Mouse (Mus musculus): Measurements from ENCODE around the gene Usp9y.

Gene Usp9y

DNA sequence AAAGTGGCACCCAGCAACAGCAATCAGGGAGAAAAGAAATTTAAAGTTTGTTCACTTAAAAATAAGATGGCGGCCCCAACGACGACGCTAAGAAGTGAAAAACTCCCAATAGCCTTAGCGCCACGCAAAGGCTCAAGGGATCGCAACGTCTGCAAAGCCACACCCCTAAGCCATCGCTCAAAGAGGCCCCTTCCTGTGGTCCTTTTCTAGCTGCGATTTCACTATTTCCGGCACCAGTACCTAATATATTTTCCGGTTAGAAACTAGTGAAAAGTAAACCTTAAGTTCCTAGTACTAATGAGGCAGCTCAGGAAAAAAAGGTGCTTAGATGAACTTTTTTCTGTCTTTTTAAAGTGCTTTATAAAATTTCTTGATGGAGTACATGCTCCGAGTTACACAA lies at the start of gene Usp9y:
TSS of gene Usp9y (minus strand) at position 101 of the 400 bp plus-strand sequence.
- in situ Hi-C loops (cut with MboI; ENCODE audit: low sequenced_read_pairs): no loop called here

DNA sequence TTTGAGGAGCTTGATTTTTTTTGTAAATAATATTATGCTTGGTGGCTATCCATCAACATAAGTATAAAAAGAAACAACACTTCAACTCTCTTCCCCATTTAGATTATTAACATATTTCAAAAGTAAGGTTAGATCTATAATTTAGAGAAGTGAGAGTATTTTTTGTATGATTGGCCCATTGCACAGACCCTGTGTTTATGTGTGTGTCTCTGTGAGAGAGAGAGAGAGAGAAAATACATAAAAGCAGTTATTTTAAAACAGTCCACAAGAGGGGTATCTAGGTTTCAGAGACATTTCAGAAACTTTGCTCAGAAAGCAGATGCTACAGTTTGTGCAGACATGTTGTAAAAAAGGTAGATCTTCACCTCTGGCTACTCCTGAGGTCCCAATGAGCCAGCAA lies 165.9 kb downstream of the Usp9y start:
- in situ Hi-C loops (cut with MboI; ENCODE audit: low sequenced_read_pairs): no loop called here

DNA sequence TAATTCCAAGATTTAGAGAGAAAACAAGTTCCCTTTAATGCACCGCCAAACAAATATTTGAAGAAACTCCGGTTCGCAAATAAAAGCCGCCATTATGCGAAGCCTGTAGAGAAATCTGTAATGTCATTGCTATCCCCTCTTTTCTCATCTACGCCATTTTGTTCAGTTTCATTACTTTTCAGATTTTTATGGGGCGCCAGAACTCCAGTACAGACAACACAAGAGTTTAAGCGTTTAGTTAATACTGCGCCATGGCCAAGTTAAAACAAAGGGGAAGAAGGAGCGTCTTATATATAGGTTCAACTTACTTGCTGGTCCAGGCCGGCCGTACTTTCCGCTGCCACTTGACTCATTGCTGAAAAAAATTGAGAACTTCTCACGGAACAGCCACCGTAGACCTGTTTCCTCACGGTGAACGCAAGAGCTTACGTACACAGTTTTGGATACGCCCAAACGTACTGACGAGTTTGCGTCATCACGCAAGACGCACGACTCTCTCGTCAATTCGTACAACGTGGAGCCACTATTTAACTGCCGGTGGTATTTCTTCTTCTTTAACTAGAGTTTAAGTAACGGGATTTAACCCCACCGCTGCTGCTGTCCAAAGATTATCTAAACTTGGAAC lies 173.3 kb downstream of the Usp9y start, which contains the start of gene Ddx3y:
TSS of gene Ddx3y (minus strand) at position 459 of the 625 bp plus-strand sequence.
- in situ Hi-C loops (cut with MboI; ENCODE audit: low sequenced_read_pairs): no loop called here

DNA sequence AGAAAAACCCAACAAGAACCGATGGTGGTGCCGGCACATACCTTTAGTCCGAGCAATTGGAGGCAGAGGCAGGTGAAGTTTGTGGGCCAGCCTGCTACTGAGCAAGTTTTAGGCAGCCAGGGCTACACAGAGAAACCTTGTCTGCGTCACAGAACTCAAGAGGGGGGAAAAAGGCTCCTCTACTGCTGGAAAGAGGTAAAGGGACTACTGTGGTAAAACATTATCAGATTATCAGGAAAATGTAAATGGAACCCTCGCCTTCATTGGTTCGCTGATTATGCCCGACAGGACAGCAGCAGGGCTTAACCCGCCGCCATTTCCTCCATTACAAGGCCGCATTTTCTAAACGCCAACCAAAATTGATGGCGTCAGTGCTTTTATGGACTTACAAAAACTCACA lies 173.8 kb downstream of the Usp9y start:
- in situ Hi-C loops (cut with MboI; ENCODE audit: low sequenced_read_pairs): no loop called here
